Mouse (Mus musculus) ES-Bruce4 (cell line): ENCODE data around the gene Cotl1. TPM values are rescaled to one million over a fixed set of nuclear protein-coding genes. Genes with fewer than 3 reads are reported as not detected.

Experiments
- H3K27ac ChIP-seq: 2 replicates; pipeline ENCODE4 v1.5.1; 2012; ENCODE audit warnings: low read length, inconsistent platforms; ENCODE audit not compliant: insufficient read depth
- H3K27me3 ChIP-seq: 2 replicates; pipeline ENCODE4 v1.6.1; 2012; ENCODE audit warnings: mild to moderate bottlenecking, low read length, inconsistent platforms; ENCODE audit not compliant: control insufficient read depth, poor library complexity, insufficient read depth, severe bottlenecking
- H3K36me3 ChIP-seq: 2 replicates; pipeline ENCODE4 v1.6.1; 2012; ENCODE audit warnings: inconsistent platforms, mild to moderate bottlenecking, low read length, moderate library complexity; ENCODE audit not compliant: control insufficient read depth, poor library complexity, insufficient read depth, severe bottlenecking
- H3K4me1 ChIP-seq: one replicate; pipeline ENCODE4 v1.8.1; 2011; ENCODE audit warnings: low read length; ENCODE audit not compliant: control insufficient read depth, insufficient read depth
- H3K4me3 ChIP-seq: 2 replicates; pipeline ENCODE4 v1.5.1; 2011; ENCODE audit warnings: low read depth, mild to moderate bottlenecking, low read length
- H3K9ac ChIP-seq: 2 replicates; pipeline ENCODE4 v1.6.1; 2012; ENCODE audit warnings: low read depth, mild to moderate bottlenecking, inconsistent platforms; ENCODE audit not compliant: poor library complexity, severe bottlenecking
- H3K9me3 ChIP-seq: replicated peaks from 2 replicates; pipeline ENCODE4 v1.6.1; 2012; ENCODE audit warnings: mild to moderate bottlenecking, low read length, inconsistent platforms; ENCODE audit not compliant: control insufficient read depth, poor library complexity, insufficient read depth, severe bottlenecking
- CTCF ChIP-seq: IDR thresholded peaks from one replicate; pipeline ENCODE4 v1.8.1; 2011; ENCODE audit warnings: low read depth, low read length
- EP300 ChIP-seq: IDR thresholded peaks from 2 replicates; pipeline ENCODE4 v1.6.1; 2011; ENCODE audit warnings: low read depth, low read length; ENCODE audit not compliant: insufficient read depth
- POLR2A ChIP-seq: IDR thresholded peaks from one replicate; pipeline ENCODE4 v1.8.1; 2011; ENCODE audit warnings: low read length; ENCODE audit not compliant: insufficient read depth
- polyA plus RNA-seq: library from polyadenylated mRNA; stranded (reverse); fragments of >200 nt; gene quantifications from 2 replicates; pipeline ENCODE4 v1.2.4, GENCODE M21; 2011; ENCODE audit warnings: low read depth; ENCODE audit not compliant: missing spikeins, insufficient read depth, insufficient read length

Cotl1 gene
- polyA plus RNA-seq, 1 experiment: 106 TPM

- TF ChIP-seq POLR2A (no peak), EP300 (no peak), CTCF (no peak)
- Histone ChIP-seq H3K36me3 (peaks cover 3% of the 10 kb centered on the region; the same call in 1 of the 2 replicates), H3K27me3 (no peaks in the 10 kb centered on the region), H3K4me3 (no peak overlapping the region), H3K4me1 (peaks cover 6% of the 10 kb centered on the region), H3K9ac (no peak overlapping the region), H3K27ac (no peak overlapping the region), H3K9me3 (no peaks in the 10 kb centered on the region)
Observed at GRCm38 (mm10) chr8:119810953-119811499, 29.3 kb downstream of the Cotl1 start.

DNA sequence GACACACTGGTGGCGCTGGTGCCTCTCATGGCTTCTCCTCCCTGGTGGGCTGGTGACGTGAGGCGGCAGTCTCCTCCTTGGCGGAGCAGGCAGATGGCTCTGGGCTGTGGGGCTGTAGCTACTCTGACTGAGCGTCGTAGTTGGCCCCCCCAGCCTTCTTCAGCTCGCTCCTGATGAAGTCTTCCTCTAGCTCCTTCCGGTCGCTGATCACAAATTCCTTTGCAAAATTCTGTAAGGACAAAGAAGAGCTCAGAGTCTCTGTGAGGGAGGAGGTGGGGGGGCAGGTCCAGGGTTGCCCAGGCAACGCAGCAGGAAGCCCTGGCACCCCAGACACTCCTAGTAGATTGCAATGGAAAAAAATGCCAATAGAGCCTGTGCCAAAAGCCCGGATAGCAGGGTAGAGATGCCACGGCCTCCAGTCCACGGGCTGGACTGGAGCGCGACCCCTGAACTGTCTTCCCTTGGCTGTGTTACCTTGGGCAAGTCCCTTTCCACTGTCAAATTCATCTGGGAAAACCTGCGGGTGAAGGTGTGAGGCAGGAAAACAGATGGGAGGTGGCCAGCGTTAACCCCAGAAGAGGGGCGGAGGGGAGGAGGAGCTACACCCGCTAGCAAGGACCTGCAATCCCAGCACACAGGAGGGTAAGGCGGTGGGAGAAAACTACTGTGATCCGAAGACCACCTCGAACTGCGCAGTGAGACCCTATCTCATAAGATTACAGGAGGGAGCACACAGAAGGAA lies 30.0 kb downstream of the Cotl1 start:
- H3K9me3 ChIP-seq: no peaks in the 10 kb centered on the region
- H3K36me3 ChIP-seq: peaks cover 3% of the 10 kb centered on the region; the same call in 1 of the 2 replicates
- H3K27me3 ChIP-seq: no peaks in the 10 kb centered on the region
- H3K27ac ChIP-seq: no peak overlapping the region
- no peak overlapping the region for H3K9ac ChIP-seq
- TF ChIP-seq EP300: no peak
- no peak for TF ChIP-seq CTCF
- TF ChIP-seq POLR2A: no peak
- no peak overlapping the region for H3K4me3 ChIP-seq
- peaks cover 6% of the 10 kb centered on the region for H3K4me1 ChIP-seq

DNA sequence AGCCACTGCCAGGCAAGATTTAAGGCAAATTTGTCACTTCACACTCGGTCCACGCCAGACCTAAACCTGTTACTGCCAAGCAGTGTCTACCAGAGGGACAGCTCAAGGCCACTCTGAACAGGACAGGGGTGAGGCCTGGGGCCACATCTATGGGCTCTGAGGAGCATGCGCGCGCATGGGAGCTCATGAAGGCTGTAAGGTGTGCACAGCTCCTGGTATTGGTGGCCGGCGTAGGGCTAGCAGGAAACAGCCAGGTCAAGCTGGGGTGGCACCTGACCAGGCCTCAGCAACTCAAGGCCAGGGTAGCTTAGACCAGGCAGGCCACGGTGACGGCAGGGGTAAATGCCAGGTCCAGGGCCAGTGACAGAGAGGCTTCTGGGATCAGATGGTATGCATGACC lies 30.7 kb downstream of the Cotl1 start:
- Histone ChIP-seq H3K27ac (no peak overlapping the region), H3K9me3 (no peaks in the 10 kb centered on the region), H3K9ac (no peak overlapping the region), H3K4me1 (peaks cover 6% of the 10 kb centered on the region), H3K36me3 (peaks cover 3% of the 10 kb centered on the region; the same call in 1 of the 2 replicates), H3K27me3 (no peaks in the 10 kb centered on the region), H3K4me3 (no peak overlapping the region)
- TF ChIP-seq EP300: no peak
- no peak for TF ChIP-seq POLR2A
- no peak for TF ChIP-seq CTCF

DNA sequence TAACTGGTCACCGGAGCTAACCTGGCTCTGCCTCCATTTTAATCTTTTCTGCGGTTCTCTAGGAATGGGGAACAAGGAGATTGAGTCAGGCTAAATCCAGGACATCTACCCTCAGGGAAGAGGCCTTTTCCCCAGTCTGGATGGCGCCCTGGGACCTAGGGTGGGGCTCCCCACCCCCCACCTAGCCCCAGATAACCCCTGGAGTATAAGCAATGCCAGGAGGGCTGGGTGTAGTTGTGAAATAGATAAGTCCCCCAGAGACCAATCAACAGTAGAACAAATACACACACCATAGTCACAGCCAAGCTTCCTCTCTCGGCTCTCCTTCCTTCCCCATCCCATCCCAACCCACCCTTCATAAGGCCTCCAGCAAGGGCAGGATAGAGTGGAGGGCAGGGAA lies 32.7 kb downstream of the Cotl1 start:
- Histone ChIP-seq H3K9me3 (no peaks in the 10 kb centered on the region), H3K36me3 (peaks cover 3% of the 10 kb centered on the region; the same call in 1 of the 2 replicates), H3K4me1 (no peaks in the 10 kb centered on the region), H3K9ac (no peak overlapping the region), H3K4me3 (no peak overlapping the region), H3K27me3 (no peaks in the 10 kb centered on the region), H3K27ac (no peak overlapping the region)
- TF ChIP-seq CTCF (no peak), POLR2A (no peak), EP300 (no peak)

DNA sequence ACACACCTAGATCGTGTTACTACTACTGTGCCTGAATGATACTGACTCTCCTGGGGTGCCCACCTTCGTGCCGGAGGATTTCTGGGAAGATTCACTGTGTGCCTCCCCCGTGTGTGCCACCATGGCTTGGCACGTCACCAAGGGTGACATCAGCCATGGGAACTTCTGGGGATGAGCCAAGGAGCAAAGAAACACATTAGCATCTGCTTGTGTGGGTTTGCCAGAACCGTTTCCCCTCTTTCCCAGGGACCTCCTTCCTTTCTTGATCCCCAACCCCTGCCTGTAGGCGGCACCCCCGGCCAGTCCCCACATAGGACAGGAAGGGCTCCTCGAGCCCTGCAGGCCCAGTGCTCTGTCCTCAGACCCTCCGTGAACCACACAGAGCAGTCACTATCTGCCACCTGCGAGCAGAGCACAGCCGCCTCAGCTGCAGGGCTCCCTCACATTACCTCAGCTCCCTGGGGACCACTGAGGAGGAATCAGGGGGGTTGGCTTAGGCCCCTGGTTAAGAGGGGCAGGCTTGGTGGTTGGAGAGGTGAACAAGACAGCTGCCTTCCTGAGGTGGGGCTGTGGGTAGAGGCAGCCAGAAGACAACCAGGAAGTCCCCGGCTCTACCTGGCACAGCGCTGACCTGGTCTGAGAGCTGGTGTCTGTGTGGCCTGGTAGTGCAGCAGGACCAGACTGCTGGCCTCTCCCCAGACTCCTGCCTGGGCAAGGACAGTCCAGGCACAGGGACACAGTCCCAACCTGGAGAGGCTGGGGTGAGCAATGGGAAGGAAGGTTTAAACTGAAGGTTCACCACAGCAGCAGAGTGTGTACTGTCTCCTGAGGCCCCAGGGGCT lies 33.7 kb downstream of the Cotl1 start:
- H3K4me1 ChIP-seq: no peaks in the 10 kb centered on the region
- no peaks in the 10 kb centered on the region for H3K27me3 ChIP-seq
- TF ChIP-seq CTCF (no peak), POLR2A (no peak), EP300 (no peak)
- no peak overlapping the region for H3K9ac ChIP-seq
- H3K27ac ChIP-seq: no peak overlapping the region
- H3K9me3 ChIP-seq: no peaks in the 10 kb centered on the region
- H3K4me3 ChIP-seq: no peak overlapping the region
- peaks cover 3% of the 10 kb centered on the region; the same call in 1 of the 2 replicates for H3K36me3 ChIP-seq
